In the genomic region with DNA sequence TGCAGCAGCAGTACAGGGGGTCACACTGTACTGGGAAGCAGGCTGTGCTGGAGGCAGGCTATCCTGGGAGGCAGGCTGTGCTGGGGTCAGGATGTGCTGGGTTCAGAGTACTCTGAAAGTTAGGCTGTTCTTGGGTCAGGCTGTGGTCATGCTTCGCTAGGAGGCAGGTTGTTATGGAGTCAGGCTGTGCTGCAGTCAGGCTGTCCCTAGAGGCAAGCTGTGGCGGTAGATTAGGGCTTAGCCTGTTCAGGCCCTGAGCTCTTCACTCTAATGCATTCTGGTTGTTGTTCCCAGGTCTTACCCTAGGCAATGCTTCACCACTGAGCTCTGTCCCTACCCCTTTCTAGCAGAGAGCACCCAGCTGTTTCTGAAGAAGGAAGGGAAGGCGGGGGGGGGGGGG, we compare ENCODE assay signal across 25 mouse cellular contexts. TPM values are rescaled to one million over a fixed set of nuclear protein-coding genes. Genes with fewer than 3 reads are reported as not detected.
DNase-seq lines count a peak whose midpoint lies in the region; ATAC-seq and TF ChIP-seq lines count a peak whose summit lies in the region.
"Had no signal": no experiment of that assay in that cellular context is flagged by ENCODE, and none has a peak within 500 bp of the region (broad histone marks: within the 10 kb centered on the region; RNA-seq: fewer than 3 reads in every experiment).

No protein-coding gene starts in this region.

- H3K9ac ChIP-seq in kidney, embryonic 15.5 days = no peak overlapping the region
- H3K9ac ChIP-seq in midbrain, embryonic 13.5 days (replicated peaks) = no peak overlapping the region
- H3K9ac ChIP-seq in midbrain, embryonic 14.5 days (replicated peaks; ENCODE audit: low read length) = no peak overlapping the region
- H3K9ac ChIP-seq: embryonic facial prominence, embryonic 13.5 days; forebrain, embryonic 13.5 days; forebrain, postnatal 0 days; heart, embryonic 13.5 days; hindbrain, embryonic 14.5 days had no signal

- WGBS in kidney, embryonic 15.5 days = 67% methylated on average over 3 of the region's 3 CpGs
- 72% methylated on average over 3 of the region's 3 CpGs for WGBS in kidney, adult 2 months
- WGBS in midbrain, embryonic 13.5 days = 49% methylated on average over 3 of the region's 3 CpGs
- 44% methylated on average over 3 of the region's 3 CpGs for WGBS in midbrain, embryonic 14.5 days

- intact Hi-C loops in heart, postnatal 14 days (cut with DNase I) = no loop called here

- DNase-seq in heart, adult 11 months = peak; percentile 51
- DNase-seq in heart, postnatal 14 days = no peak
- no peak for DNase-seq in kidney, adult 2 months
- DNase-seq in midbrain, embryonic 14.5 days = no peak
- DNase-seq in embryo, embryonic 10.5 days (ENCODE audit: low spot score) = no peak
- DNase-seq: adrenal gland, postnatal 10 days; cerebellum, adult 11 months; cerebellum, adult 8-10 months; cerebellum, postnatal 25 days; forebrain, postnatal 0 days; gastrocnemius, postnatal 14 days; heart, postnatal 4 days had no signal

- no peak overlapping the region for H3K4me2 ChIP-seq in kidney, embryonic 15.5 days
- H3K4me2 ChIP-seq in midbrain, embryonic 13.5 days (replicated peaks) = no peak overlapping the region
- no peak overlapping the region for H3K4me2 ChIP-seq in midbrain, embryonic 14.5 days (ENCODE audit: low read length)
- H3K4me2 ChIP-seq: embryonic facial prominence, embryonic 13.5 days; forebrain, embryonic 13.5 days; heart, embryonic 13.5 days; hindbrain, embryonic 14.5 days had no signal

- no peak for TF ChIP-seq CTCF in kidney, adult 2 months (conservative IDR thresholded peaks at IDR 0.05; ENCODE audit: insufficient read depth, insufficient read length, low read depth, low read length)

- no peaks in the 10 kb centered on the region for H3K27me3 ChIP-seq in kidney, embryonic 15.5 days
- H3K27me3 ChIP-seq in kidney, adult 2 months (replicated peaks; ENCODE audit: control insufficient read depth, insufficient read depth, low read length) = no peaks in the 10 kb centered on the region
- H3K27me3 ChIP-seq in midbrain, embryonic 13.5 days = no peaks in the 10 kb centered on the region
- no peaks in the 10 kb centered on the region for H3K27me3 ChIP-seq in midbrain, embryonic 14.5 days (ENCODE audit: control insufficient read depth, insufficient read depth, low read length)
- H3K27me3 ChIP-seq: embryonic facial prominence, embryonic 13.5 days; forebrain, embryonic 13.5 days had no signal

- no peaks in the 10 kb centered on the region for H3K36me3 ChIP-seq in kidney, embryonic 15.5 days
- no peaks in the 10 kb centered on the region for H3K36me3 ChIP-seq in kidney, adult 2 months (ENCODE audit: control insufficient read depth, insufficient read depth, low read length)
- H3K36me3 ChIP-seq in midbrain, embryonic 13.5 days = no peaks in the 10 kb centered on the region
- H3K36me3 ChIP-seq in midbrain, embryonic 14.5 days (ENCODE audit: control insufficient read depth, insufficient read depth, low read length) = no peaks in the 10 kb centered on the region
- H3K36me3 ChIP-seq: embryonic facial prominence, embryonic 13.5 days; G1E; heart, embryonic 13.5 days had no signal

- no peak overlapping the region for H3K27ac ChIP-seq in kidney, embryonic 15.5 days
- H3K27ac ChIP-seq in kidney, adult 2 months (ENCODE audit: insufficient read depth, low read depth, low read length) = no peak overlapping the region
- no peak overlapping the region for H3K27ac ChIP-seq in midbrain, embryonic 13.5 days
- H3K27ac ChIP-seq in midbrain, embryonic 14.5 days (replicated peaks; ENCODE audit: low read depth, low read length) = no peak overlapping the region
- H3K27ac ChIP-seq: embryonic facial prominence, embryonic 13.5 days; forebrain, embryonic 13.5 days; heart, embryonic 13.5 days; hindbrain, embryonic 14.5 days had no signal

- H3K9me3 ChIP-seq in kidney, embryonic 15.5 days (replicated peaks) = no peaks in the 10 kb centered on the region
- no peaks in the 10 kb centered on the region for H3K9me3 ChIP-seq in midbrain, embryonic 13.5 days
- H3K9me3 ChIP-seq in midbrain, embryonic 14.5 days (ENCODE audit: control insufficient read depth, low read length) = no peaks in the 10 kb centered on the region
- H3K9me3 ChIP-seq: embryonic facial prominence, embryonic 13.5 days; forebrain, embryonic 13.5 days; G1E; heart, embryonic 13.5 days had no signal

- peak; percentile 36; the same call in 1 of the 2 replicates for ATAC-seq in kidney, embryonic 15.5 days (replicated peaks; ENCODE audit: low FRiP score)
- peak; percentile 53; the same call in 1 of the 2 replicates for ATAC-seq in midbrain, embryonic 13.5 days
- ATAC-seq in midbrain, embryonic 14.5 days (ENCODE audit: low FRiP score, low TSS enrichment) = no peak
- peak; percentile 21; the same call in 1 of the 2 replicates for ATAC-seq in granulocyte monocyte progenitor cell, adult 5-6 weeks (replicated peaks; ENCODE audit: poor library complexity, severe bottlenecking)
- ATAC-seq: forebrain, embryonic 13.5 days; forebrain, postnatal 0 days; inflammation-experienced regulatory T-cells, adult 6 months had no signal

- no peak for TF ChIP-seq POLR2A in kidney, adult 2 months (IDR thresholded peaks at IDR 0.05; ENCODE audit: low read depth, low read length)

- no peak overlapping the region for H3K4me3 ChIP-seq in kidney, embryonic 15.5 days (replicated peaks)
- H3K4me3 ChIP-seq in kidney, adult 2 months (ENCODE audit: insufficient read depth, low read depth, low read length) = no peak overlapping the region
- H3K4me3 ChIP-seq in midbrain, embryonic 13.5 days (replicated peaks) = no peak overlapping the region
- no peak overlapping the region for H3K4me3 ChIP-seq in midbrain, embryonic 14.5 days (replicated peaks; ENCODE audit: low read depth, low read length)
- H3K4me3 ChIP-seq: embryonic facial prominence, embryonic 13.5 days; forebrain, embryonic 13.5 days; heart, embryonic 13.5 days had no signal

- 0 out of 2 replicates have a peak, but pooled peaks cover 3% of the 10 kb centered on the region for H3K4me1 ChIP-seq in kidney, embryonic 15.5 days
- no peaks in the 10 kb centered on the region for H3K4me1 ChIP-seq in kidney, adult 2 months (ENCODE audit: control insufficient read depth, insufficient read depth, low read length)
- H3K4me1 ChIP-seq in midbrain, embryonic 13.5 days (replicated peaks) = 0 out of 2 replicates have a peak, but pooled peaks cover 7% of the 10 kb centered on the region
- H3K4me1 ChIP-seq in midbrain, embryonic 14.5 days (ENCODE audit: control insufficient read depth, insufficient read depth, low read length) = no peaks in the 10 kb centered on the region
- H3K4me1 ChIP-seq: embryonic facial prominence, embryonic 13.5 days; forebrain, embryonic 13.5 days; heart, embryonic 13.5 days had no signal

RNA-seq across cellular contexts. Expression of gene Ceacam18, which starts 9.4 kb away (rescaled TPM):
- total RNA-seq in heart, postnatal 14 days (2021) = not detected
- not detected in 2 replicates for polyA plus RNA-seq in kidney, embryonic 15.5 days (2015; fragmentation: Nextera tagmentation; extraction: Ambion mirVana)
- polyA plus RNA-seq in kidney, adult 2 months (2012; rRNA removed) = not detected in 2 replicates
- not detected in 2 replicates for polyA plus RNA-seq in midbrain, embryonic 13.5 days (2015; fragmentation: Nextera tagmentation; extraction: Ambion mirVana)
- polyA plus RNA-seq in midbrain, embryonic 14.5 days (2014; fragmentation: Nextera tagmentation; extraction: Ambion mirVana) = 0.15 TPM in 1 of 2 replicates, not detected in the other
- total RNA-seq in granulocyte monocyte progenitor cell, adult 5-6 weeks (2014; fragmentation: Nextera tagmentation) = 0.28 TPM in 1 of 2 replicates, not detected in the other
- not detected in 2 replicates for total RNA-seq in granulocyte monocyte progenitor cell, adult 5-6 weeks (2017)
- total RNA-seq: adrenal gland, postnatal 10 days; forebrain, postnatal 0 days; gastrocnemius, adult 18-20 months; gastrocnemius, postnatal 14 days; heart, postnatal 4 days had no signal
- polyA plus RNA-seq: C2C12; embryonic facial prominence, embryonic 13.5 days; forebrain, embryonic 13.5 days; forebrain, postnatal 0 days; G1E; gonadal fat pad, adult 2 months; heart, embryonic 13.5 days; heart, postnatal 0 days; hindbrain, embryonic 14.5 days; inflammation-experienced regulatory T-cells, adult 6 months had no signal

RNA-seq across cellular contexts. Expression of gene Zfp819, which starts 18.1 kb away (rescaled TPM):
- not detected for total RNA-seq in heart, postnatal 14 days (2021)
- 0.21 TPM in 1 of 2 replicates, not detected in the other for polyA plus RNA-seq in kidney, embryonic 15.5 days (2015; fragmentation: Nextera tagmentation; extraction: Ambion mirVana)
- polyA plus RNA-seq in kidney, adult 2 months (2012; rRNA removed) = not detected in 2 replicates
- polyA plus RNA-seq in midbrain, embryonic 13.5 days (2015; fragmentation: Nextera tagmentation; extraction: Ambion mirVana) = 0.46 TPM in 1 of 2 replicates, not detected in the other
- polyA plus RNA-seq in midbrain, embryonic 14.5 days (2014; fragmentation: Nextera tagmentation; extraction: Ambion mirVana) = 0.27 and 0.54 TPM in 2 replicates
- total RNA-seq in granulocyte monocyte progenitor cell, adult 5-6 weeks (2014; fragmentation: Nextera tagmentation) = 1.4 TPM in 1 of 2 replicates, not detected in the other
- 0.17 and 0.98 TPM in 2 replicates for total RNA-seq in granulocyte monocyte progenitor cell, adult 5-6 weeks (2017)
- total RNA-seq: gastrocnemius, adult 18-20 months; gastrocnemius, postnatal 14 days; heart, postnatal 4 days had no signal
- polyA plus RNA-seq: C2C12; embryonic facial prominence, embryonic 13.5 days; G1E; heart, embryonic 13.5 days; heart, postnatal 0 days; inflammation-experienced regulatory T-cells, adult 6 months had no signal

RNA-seq across cellular contexts. Expression of gene Siglece, which starts 34.9 kb away (rescaled TPM):
- 1 to 10 TPM; 1.2 TPM for total RNA-seq in heart, postnatal 14 days (2021)
- polyA plus RNA-seq in kidney, embryonic 15.5 days (2015; fragmentation: Nextera tagmentation; extraction: Ambion mirVana) = 0.66 and 0.77 TPM in 2 replicates
- polyA plus RNA-seq in kidney, adult 2 months (2012; rRNA removed) = 2.8 and 3.8 TPM in 2 replicates
- polyA plus RNA-seq in midbrain, embryonic 13.5 days (2015; fragmentation: Nextera tagmentation; extraction: Ambion mirVana) = 0.24 and 0.28 TPM in 2 replicates
- 0.21 TPM in 1 of 2 replicates, not detected in the other for polyA plus RNA-seq in midbrain, embryonic 14.5 days (2014; fragmentation: Nextera tagmentation; extraction: Ambion mirVana)
- total RNA-seq in granulocyte monocyte progenitor cell, adult 5-6 weeks (2014; fragmentation: Nextera tagmentation) = 13.1 and 15.1 TPM in 2 replicates
- 5.2 and 9.0 TPM in 2 replicates for total RNA-seq in granulocyte monocyte progenitor cell, adult 5-6 weeks (2017)
- polyA plus RNA-seq: C2C12, G1E had no signal

RNA-seq across cellular contexts. Expression of gene Zfp719, which starts 45.7 kb away (rescaled TPM):
- 1 to 10 TPM; 5.8 to 7.3 TPM for total RNA-seq in heart, postnatal 14 days (2021)
- 12.4 and 12.6 TPM in 2 replicates for polyA plus RNA-seq in kidney, embryonic 15.5 days (2015; fragmentation: Nextera tagmentation; extraction: Ambion mirVana)
- 2.1 and 2.6 TPM in 2 replicates for polyA plus RNA-seq in kidney, adult 2 months (2012; rRNA removed)
- polyA plus RNA-seq in midbrain, embryonic 13.5 days (2015; fragmentation: Nextera tagmentation; extraction: Ambion mirVana) = 16.4 and 17.7 TPM in 2 replicates
- 14.5 and 19.4 TPM in 2 replicates for polyA plus RNA-seq in midbrain, embryonic 14.5 days (2014; fragmentation: Nextera tagmentation; extraction: Ambion mirVana)
- total RNA-seq in granulocyte monocyte progenitor cell, adult 5-6 weeks (2014; fragmentation: Nextera tagmentation) = 9.9 and 19.2 TPM in 2 replicates
- 7.8 and 10.8 TPM in 2 replicates for total RNA-seq in granulocyte monocyte progenitor cell, adult 5-6 weeks (2017)

RNA-seq across cellular contexts. Expression of gene Ctu1, which starts 46.8 kb away (rescaled TPM):
- 1 to 10 TPM; 3.9 to 4.0 TPM for total RNA-seq in heart, postnatal 14 days (2021)
- 15.3 and 16.8 TPM in 2 replicates for polyA plus RNA-seq in kidney, embryonic 15.5 days (2015; fragmentation: Nextera tagmentation; extraction: Ambion mirVana)
- 6.1 and 7.0 TPM in 2 replicates for polyA plus RNA-seq in kidney, adult 2 months (2012; rRNA removed)
- polyA plus RNA-seq in midbrain, embryonic 13.5 days (2015; fragmentation: Nextera tagmentation; extraction: Ambion mirVana) = 20.3 and 21.8 TPM in 2 replicates
- polyA plus RNA-seq in midbrain, embryonic 14.5 days (2014; fragmentation: Nextera tagmentation; extraction: Ambion mirVana) = 16.6 and 23.4 TPM in 2 replicates
- total RNA-seq in granulocyte monocyte progenitor cell, adult 5-6 weeks (2014; fragmentation: Nextera tagmentation) = 5.6 and 8.7 TPM in 2 replicates
- 5.5 and 9.5 TPM in 2 replicates for total RNA-seq in granulocyte monocyte progenitor cell, adult 5-6 weeks (2017)
